Mouse (Mus musculus) heart, adult 11 months (tissue): ENCODE results near the gene Gm8871.
"Not testable (repeated sequence)": the region's sequence is repeated elsewhere in the genome, so short reads cannot be mapped to it uniquely, and the experiment has no call there.

ENCODE experiments used
- DNase-seq: peaks from one replicate; pipeline ENCODE4 v3.0.0; 2022

The Gm8871 gene

GRCm38 (mm10) chr5:10947505-10947904 is at the start of gene Gm8871, which contains the start of gene Gm8857:
Gene Gm8871, plus strand, starts transcription at chr5:10947805.
Gene Gm8857, plus strand, starts transcription at chr5:10947807.
- not testable (repeated sequence) for DNase-seq

GRCm38 (mm10) chr5:10953512-10953911 is 5.9 kb downstream of the Gm8871 start:
- not testable (repeated sequence) for DNase-seq

- peak; percentile 84 for DNase-seq
Measured at GRCm38 (mm10) chr5:10958057-10958456, 10.5 kb downstream of the Gm8871 start.
